Mouse (Mus musculus) hindbrain, embryonic 14.5 days (tissue): Measurements from ENCODE around the gene Myo15. TPM values are rescaled to one million over a fixed set of nuclear protein-coding genes. Genes with fewer than 3 reads are reported as not detected.
"Not testable (repeated sequence)": the region's sequence is repeated elsewhere in the genome, so short reads cannot be mapped to it uniquely, and the experiment has no call there.

ENCODE experiments used
- ATAC-seq: fragments of 200-750 bp; cut with Nextera tagmentation; 2 replicates; pipeline ENCODE4 v1.8.0; 2017; ENCODE audit warnings: moderate number of reproducible peaks, mild to moderate bottlenecking, moderate TSS enrichment, moderate library complexity; ENCODE audit not compliant: low FRiP score
- DNase-seq: peaks from one replicate; pipeline ENCODE4 v3.0.0-alpha.2; 2015; ENCODE audit warnings: low spot score
- H3K27ac ChIP-seq: fragments of 300-500 bp; sonication (generic); 2 replicates; pipeline ENCODE4 v1.5.1; 2014; ENCODE audit warnings: mild to moderate bottlenecking, moderate library complexity
- H3K27me3 ChIP-seq: fragments of 300-500 bp; sonication (generic); 2 replicates; pipeline ENCODE4 v1.6.1; 2014; ENCODE audit warnings: mild to moderate bottlenecking, low read length, mixed read lengths; ENCODE audit not compliant: control insufficient read depth, insufficient read depth
- H3K36me3 ChIP-seq: fragments of 300-500 bp; sonication (generic); replicated peaks from 2 replicates; pipeline ENCODE4 v1.6.1; 2014; ENCODE audit not compliant: control insufficient read depth, insufficient read depth
- H3K4me1 ChIP-seq: fragments of 300-500 bp; sonication (generic); replicated peaks from 2 replicates; pipeline ENCODE4 v1.6.1; 2014; ENCODE audit warnings: antibody characterized with exemption, low read length, mixed read lengths; ENCODE audit not compliant: control insufficient read depth, insufficient read depth
- H3K4me2 ChIP-seq: fragments of 300-500 bp; sonication (generic); replicated peaks from 2 replicates; pipeline ENCODE4 v1.6.1; 2014; ENCODE audit warnings: mild to moderate bottlenecking, moderate library complexity
- H3K4me3 ChIP-seq: fragments of 300-500 bp; sonication (generic); replicated peaks from 2 replicates; pipeline ENCODE4 v1.5.1; 2014; ENCODE audit warnings: mild to moderate bottlenecking, low read length
- H3K9ac ChIP-seq: fragments of 300-500 bp; sonication (generic); 2 replicates; pipeline ENCODE4 v1.6.1; 2014
- H3K9me3 ChIP-seq: fragments of 300-500 bp; sonication (generic); 2 replicates; pipeline ENCODE4 v1.6.1; 2016; ENCODE audit warnings: low read length; ENCODE audit not compliant: control insufficient read depth
- WGBS: fragments of 180-500 bp; shearing (Covaris S2); extraction: QIAGEN DNeasy Blood & Tissue Kit; methylation state at CpG from one replicate; pipeline ENCODE4 v1.1.7; 2014; 5-methylcytosine and 5-hydroxymethylcytosine counted together
- polyA plus RNA-seq: library from polyadenylated mRNA; unstranded; fragments of >200 nt; fragmentation: Nextera tagmentation; extraction: Ambion mirVana; gene quantifications from 2 replicates; pipeline ENCODE4 v1.2.1, GENCODE M21; 2014

Gene Myo15
- polyA plus RNA-seq, 1 experiment from 2014 or later: 0.31 TPM

- no peaks in the 10 kb centered on the region for H3K9me3 ChIP-seq
- no peak overlapping the region for H3K4me2 ChIP-seq
- H3K36me3 ChIP-seq: peaks cover 53% of the 10 kb centered on the region
- ATAC-seq: no peak
- H3K27ac ChIP-seq: no peak overlapping the region
- DNase-seq: no peak
- H3K9ac ChIP-seq: no peak overlapping the region
- H3K4me3 ChIP-seq: no peak overlapping the region
- no peaks in the 10 kb centered on the region for H3K27me3 ChIP-seq
- 96% methylated on average over 3 of the region's 3 CpGs for WGBS
- no peaks in the 10 kb centered on the region for H3K4me1 ChIP-seq
Observed at GRCm38 (mm10) chr11:60557675-60558074, 88.5 kb downstream of the Myo15 start.

- Histone ChIP-seq H3K4me2 (no peak overlapping the region), H3K27ac (no peak overlapping the region), H3K36me3 (peaks cover 36% of the 10 kb centered on the region), H3K4me3 (no peak overlapping the region), H3K9me3 (no peaks in the 10 kb centered on the region), H3K27me3 (no peaks in the 10 kb centered on the region), H3K4me1 (no peaks in the 10 kb centered on the region), H3K9ac (no peak overlapping the region)
- 8% methylated on average over 3 of the region's 3 CpGs for WGBS
- peak; percentile 76 for DNase-seq
- ATAC-seq: no peak
Observed at GRCm38 (mm10) chr11:60559342-60559741, 90.2 kb downstream of the Myo15 start.

- not testable (repeated sequence) for H3K27me3 ChIP-seq, H3K9me3 ChIP-seq, ATAC-seq, H3K9ac ChIP-seq, H3K4me1 ChIP-seq, H3K27ac ChIP-seq, DNase-seq, H3K4me2 ChIP-seq, H3K36me3 ChIP-seq, H3K4me3 ChIP-seq
- WGBS: 80% methylated on average over 8 of the region's 12 CpGs
Observed at GRCm38 (mm10) chr11:60574006-60574405, 104.9 kb downstream of the Myo15 start.

Other genes starting within 250 kb of the Myo15 start
- 37.3 and 40.3 TPM in 2 replicates for gene Srebf1, start 246.8 kb upstream of the Myo15 start, polyA plus RNA-seq
- gene Tom1l2, start 116.4 kb upstream of the Myo15 start, polyA plus RNA-seq: 47.3 and 49.0 TPM in 2 replicates
- gene Drc3, start 116.0 kb upstream of the Myo15 start, polyA plus RNA-seq: 6.1 and 6.9 TPM in 2 replicates
- gene Gid4, start 52.2 kb upstream of the Myo15 start, polyA plus RNA-seq: 25.8 and 26.5 TPM in 2 replicates
- 39.8 and 44.4 TPM in 2 replicates for gene Atpaf2, start 50.9 kb upstream of the Myo15 start, polyA plus RNA-seq
- gene Drg2, start 14.7 kb upstream of the Myo15 start, polyA plus RNA-seq: 86.5 and 95.8 TPM in 2 replicates
- 19.2 and 20.4 TPM in 2 replicates for gene Alkbh5, start 67.0 kb downstream of the Myo15 start, polyA plus RNA-seq
- gene Llgl1, start 230.4 kb downstream of the Myo15 start, polyA plus RNA-seq: 43.8 and 46.1 TPM in 2 replicates